Mouse (Mus musculus): ENCODE results near the gene Ikzf3. TPM values are rescaled to one million over a fixed set of nuclear protein-coding genes. Genes with fewer than 3 reads are reported as not detected.

The Ikzf3 gene
- polyA plus RNA-seq, 1 experiment, result 41.7 TPM

GRCm38 (mm10) chr11:98449921-98450771, 95.7 kb downstream of the Ikzf3 start:
- H3K27ac ChIP-seq (ENCODE audit: control insufficient read depth, insufficient read depth, low read depth, low read length, poor library complexity), result no peak overlapping the region
- WGBS, result 83% methylated on average over 20 of the region's 20 CpGs
- H3K4me1 ChIP-seq (ENCODE audit: control insufficient read depth, insufficient read depth, low read length), result no peaks in the 10 kb centered on the region
- no peak overlapping the region for H3K4me3 ChIP-seq (replicated peaks; ENCODE audit: control insufficient read depth, low read depth, low read length)
- TF ChIP-seq CTCF (IDR thresholded peaks at IDR 0.05; ENCODE audit: control insufficient read depth, insufficient read depth, low read length) (no peak), POLR2A (IDR thresholded peaks at IDR 0.05; ENCODE audit: borderline replicate concordance, control insufficient read depth, low read depth, low read length) (no peak)

DNA sequence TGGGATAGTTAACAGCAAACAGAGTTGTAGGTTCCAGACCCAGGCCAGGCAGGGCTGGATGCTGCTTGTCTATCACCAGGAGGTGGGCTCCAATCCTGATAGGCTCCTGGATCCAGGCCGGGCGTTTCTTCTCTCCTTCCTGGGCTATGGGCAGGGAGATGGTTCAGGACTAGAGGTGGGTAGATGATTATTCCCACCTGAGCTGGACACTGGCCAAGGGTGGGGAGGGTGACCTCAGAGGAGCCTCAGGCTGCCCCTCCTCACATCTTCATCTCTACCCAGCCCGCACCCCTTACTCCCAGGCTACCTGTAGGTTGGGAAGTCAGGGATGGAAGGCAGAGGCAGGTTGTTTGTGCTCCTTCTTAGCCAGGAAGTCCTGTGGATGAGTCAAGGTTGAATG, 96.4 kb downstream of the Ikzf3 start:
- Histone ChIP-seq H3K4me3 (replicated peaks; ENCODE audit: control insufficient read depth, low read depth, low read length) (no peak overlapping the region), H3K27ac (ENCODE audit: control insufficient read depth, insufficient read depth, low read depth, low read length, poor library complexity) (no peak overlapping the region), H3K4me1 (ENCODE audit: control insufficient read depth, insufficient read depth, low read length) (no peaks in the 10 kb centered on the region)
- TF ChIP-seq POLR2A (IDR thresholded peaks at IDR 0.05; ENCODE audit: borderline replicate concordance, control insufficient read depth, low read depth, low read length) (no peak), CTCF (IDR thresholded peaks at IDR 0.05; ENCODE audit: control insufficient read depth, insufficient read depth, low read length) (no peak)
- WGBS, result 84% methylated on average over 3 of the region's 3 CpGs

DNA sequence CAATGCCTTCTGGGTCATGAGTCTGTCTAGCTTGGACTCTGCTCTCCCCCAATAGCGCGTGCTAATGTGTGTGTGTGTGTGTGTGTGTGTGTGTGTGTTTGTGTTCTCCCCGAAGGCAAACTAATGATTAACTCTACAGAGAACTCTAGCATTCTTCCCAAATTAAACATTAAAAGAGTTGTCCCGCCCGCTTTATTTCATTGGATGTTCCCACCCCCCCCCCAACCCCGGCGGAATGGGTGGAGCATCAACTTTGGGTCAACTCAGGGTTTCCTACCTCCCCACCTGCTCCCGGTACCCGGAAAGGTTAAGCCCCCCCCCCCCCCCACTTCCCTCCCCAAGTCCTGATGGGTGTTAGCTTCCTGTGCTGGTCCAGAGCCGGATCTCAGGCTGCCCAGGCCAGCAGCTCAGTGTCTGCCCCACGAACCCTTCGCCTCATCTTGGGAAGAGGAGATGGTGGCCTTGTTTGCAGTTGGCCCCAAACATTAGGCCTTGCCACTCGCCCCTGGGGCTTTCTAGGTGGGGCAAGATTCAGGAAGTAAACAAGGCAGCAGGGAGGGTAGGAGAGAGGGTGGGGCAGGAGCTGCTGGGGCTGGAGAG, 97.5 kb downstream of the Ikzf3 start:
- TF ChIP-seq CTCF (IDR thresholded peaks at IDR 0.05; ENCODE audit: control insufficient read depth, insufficient read depth, low read length) (no peak), POLR2A (IDR thresholded peaks at IDR 0.05; ENCODE audit: borderline replicate concordance, control insufficient read depth, low read depth, low read length) (no peak)
- no peak overlapping the region for H3K4me3 ChIP-seq (replicated peaks; ENCODE audit: control insufficient read depth, low read depth, low read length)
- 51% methylated on average over 13 of the region's 13 CpGs for WGBS
- H3K27ac ChIP-seq (ENCODE audit: control insufficient read depth, insufficient read depth, low read depth, low read length, poor library complexity), result 0 out of 2 replicates have a peak overlapping the region, but pooled peaks have one; percentile 7
- H3K4me1 ChIP-seq (ENCODE audit: control insufficient read depth, insufficient read depth, low read length), result no peaks in the 10 kb centered on the region

DNA sequence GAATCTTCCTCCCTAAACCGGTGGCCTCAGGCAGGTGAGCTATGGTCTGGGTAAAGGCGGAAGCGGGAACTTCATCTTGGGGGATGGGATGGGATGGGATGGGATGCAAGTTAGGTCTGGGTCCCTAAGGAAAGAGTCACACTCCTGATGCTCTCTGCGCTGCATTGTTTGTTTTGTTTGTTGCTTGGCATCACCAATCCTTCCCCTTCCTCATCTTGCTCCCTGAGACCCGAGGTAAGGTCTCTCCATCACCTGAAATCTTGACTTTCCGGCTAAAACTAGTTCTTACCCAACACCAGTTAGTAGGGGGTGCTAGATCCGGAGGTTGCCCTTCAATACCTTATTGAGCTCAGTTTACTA, 98.4 kb downstream of the Ikzf3 start:
- Histone ChIP-seq H3K4me3 (replicated peaks; ENCODE audit: control insufficient read depth, low read depth, low read length) (no peak overlapping the region), H3K4me1 (ENCODE audit: control insufficient read depth, insufficient read depth, low read length) (no peaks in the 10 kb centered on the region), H3K27ac (ENCODE audit: control insufficient read depth, insufficient read depth, low read depth, low read length, poor library complexity) (no peak overlapping the region)
- 45% methylated on average over 7 of the region's 7 CpGs for WGBS
- TF ChIP-seq POLR2A (IDR thresholded peaks at IDR 0.05; ENCODE audit: borderline replicate concordance, control insufficient read depth, low read depth, low read length), result no peak
- TF ChIP-seq CTCF (IDR thresholded peaks at IDR 0.05; ENCODE audit: control insufficient read depth, insufficient read depth, low read length), result no peak

- TF ChIP-seq CTCF (IDR thresholded peaks at IDR 0.05; ENCODE audit: control insufficient read depth, insufficient read depth, low read length), result no peak
- no peak for TF ChIP-seq POLR2A (IDR thresholded peaks at IDR 0.05; ENCODE audit: borderline replicate concordance, control insufficient read depth, low read depth, low read length)
- 21% methylated on average over 33 of the region's 33 CpGs for WGBS
- Histone ChIP-seq H3K4me1 (ENCODE audit: control insufficient read depth, insufficient read depth, low read length) (no peaks in the 10 kb centered on the region), H3K4me3 (replicated peaks; ENCODE audit: control insufficient read depth, low read depth, low read length) (no peak overlapping the region), H3K27ac (ENCODE audit: control insufficient read depth, insufficient read depth, low read depth, low read length, poor library complexity) (no peak overlapping the region)
Observed at GRCm38 (mm10) chr11:98446562-98447474, 99.0 kb downstream of the Ikzf3 start.

- no peak within 1 kb of the TSS for H3K4me3 ChIP-seq (replicated peaks; ENCODE audit: control insufficient read depth, low read depth, low read length)
- H3K4me1 ChIP-seq (ENCODE audit: control insufficient read depth, insufficient read depth, low read length), result no peaks in the 10 kb centered on the region
- TF ChIP-seq CTCF (IDR thresholded peaks at IDR 0.05; ENCODE audit: control insufficient read depth, insufficient read depth, low read length) (no peak), POLR2A (IDR thresholded peaks at IDR 0.05; ENCODE audit: borderline replicate concordance, control insufficient read depth, low read depth, low read length) (no peak)
- 41% methylated on average over 5 of the region's 5 CpGs for WGBS
- no peak within 1 kb of the TSS for H3K27ac ChIP-seq (ENCODE audit: control insufficient read depth, insufficient read depth, low read depth, low read length, poor library complexity)
Observed at GRCm38 (mm10) chr11:98446213-98446561, 99.6 kb downstream of the Ikzf3 start, which contains the start of gene Grb7. Gene Grb7 (plus strand): TSS chr11:98446394.

GRCm38 (mm10) chr11:98445679-98446078, 100.2 kb downstream of the Ikzf3 start:
- WGBS, result 69% methylated on average over 4 of the region's 4 CpGs
- TF ChIP-seq CTCF (IDR thresholded peaks at IDR 0.05; ENCODE audit: control insufficient read depth, insufficient read depth, low read length) (no peak), POLR2A (IDR thresholded peaks at IDR 0.05; ENCODE audit: borderline replicate concordance, control insufficient read depth, low read depth, low read length) (no peak)
- Histone ChIP-seq H3K4me1 (ENCODE audit: control insufficient read depth, insufficient read depth, low read length) (no peaks in the 10 kb centered on the region), H3K27ac (ENCODE audit: control insufficient read depth, insufficient read depth, low read depth, low read length, poor library complexity) (no peak overlapping the region), H3K4me3 (replicated peaks; ENCODE audit: control insufficient read depth, low read depth, low read length) (no peak overlapping the region)

- TF ChIP-seq POLR2A (IDR thresholded peaks at IDR 0.05; ENCODE audit: borderline replicate concordance, control insufficient read depth, low read depth, low read length) (no peak), CTCF (IDR thresholded peaks at IDR 0.05; ENCODE audit: control insufficient read depth, insufficient read depth, low read length) (no peak)
- H3K4me3 ChIP-seq (replicated peaks; ENCODE audit: control insufficient read depth, low read depth, low read length), result no peak overlapping the region
- H3K27ac ChIP-seq (ENCODE audit: control insufficient read depth, insufficient read depth, low read depth, low read length, poor library complexity), result no peak overlapping the region
- H3K4me1 ChIP-seq (ENCODE audit: control insufficient read depth, insufficient read depth, low read length), result no peaks in the 10 kb centered on the region
- 40% methylated on average over 1 of the region's 1 CpGs for WGBS
Observed at GRCm38 (mm10) chr11:98445238-98445637, 100.6 kb downstream of the Ikzf3 start.

All from bone marrow, adult 2 months (tissue).